Mouse (Mus musculus): ENCODE results near the gene Gm14190.
"Not testable (repeated sequence)": the region's sequence is repeated elsewhere in the genome, so short reads cannot be mapped to it uniquely, and the experiment has no call there.

Gm14190 gene

DNA sequence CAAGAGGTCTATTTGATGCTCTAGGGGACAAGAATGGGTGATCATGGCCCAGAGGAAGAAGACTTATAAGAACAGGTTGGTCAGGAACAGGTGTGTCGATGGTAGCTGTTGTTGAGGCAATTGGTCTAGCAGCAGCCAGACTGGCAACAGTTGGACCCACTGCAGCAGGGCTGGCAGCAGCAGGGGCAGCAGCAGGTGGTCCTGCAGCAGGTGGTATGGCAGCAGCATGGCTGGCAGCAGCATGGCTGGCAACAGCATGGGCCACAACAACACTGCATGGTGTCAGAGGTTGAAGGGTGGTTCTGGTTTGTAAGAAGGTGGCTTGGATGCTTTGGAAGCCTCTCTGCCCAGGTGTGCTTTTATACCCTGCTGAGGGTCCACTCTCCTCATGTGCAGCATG lies at the start of gene Gm14190:
Gene Gm14190 (minus strand): TSS at position 278 of the 400 bp plus-strand sequence.
- DNase-seq (ENCODE audit: low read depth): no peak

DNA sequence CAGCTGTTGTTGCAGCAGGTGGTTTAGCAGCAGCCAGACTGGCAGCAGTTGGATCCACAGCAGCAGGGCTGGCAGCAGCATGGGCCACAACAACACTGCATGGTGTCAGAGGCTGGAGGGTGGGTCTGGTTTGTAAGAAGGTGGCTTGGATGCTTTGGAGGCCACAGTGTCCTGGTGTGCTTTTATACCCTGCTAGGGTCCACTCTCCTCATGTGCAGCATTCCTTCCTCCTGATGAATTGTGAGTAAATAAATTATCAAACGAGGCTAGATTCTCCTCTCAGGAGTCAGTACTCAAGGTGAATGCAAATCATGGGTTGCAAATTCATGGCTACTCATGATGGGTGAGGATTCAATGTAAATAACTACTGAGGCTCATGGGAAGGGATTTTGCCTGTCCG lies 43.6 kb upstream of the Gm14190 start, which contains the start of gene Gm14180:
Gene Gm14180 (minus strand): TSS at position 101 of the 400 bp plus-strand sequence.
- DNase-seq (ENCODE audit: low read depth): no peak

- no peak for DNase-seq (ENCODE audit: low read depth)
These were observed 33.5 kb upstream of the Gm14190 start for GRCm38 (mm10) chr11:99724061-99724460.

DNA sequence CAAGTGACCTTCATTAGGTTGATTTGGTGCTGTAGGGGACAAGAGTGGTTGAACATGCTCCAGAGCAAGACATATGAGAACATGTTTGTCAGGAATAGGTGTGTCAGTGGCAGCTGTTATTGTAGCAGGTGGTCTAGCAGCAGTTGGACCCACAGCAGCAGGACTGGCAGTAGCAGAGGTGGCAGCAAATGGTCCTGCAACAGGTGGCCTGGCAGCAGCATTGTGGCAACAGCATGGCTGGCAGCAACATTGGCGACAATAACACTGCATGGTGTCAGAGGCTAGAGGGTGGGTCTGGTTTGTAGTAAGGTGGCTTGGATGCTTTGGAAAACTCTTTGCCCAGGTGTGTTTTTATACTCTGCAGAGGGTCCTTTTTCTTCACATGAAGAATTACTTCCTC lies 28.2 kb upstream of the Gm14190 start:
- no peak for DNase-seq (ENCODE audit: low read depth)

GRCm38 (mm10) chr11:99685235-99685634 lies 5.3 kb downstream of the Gm14190 start:
- DNase-seq (ENCODE audit: low read depth): not testable (repeated sequence)

GRCm38 (mm10) chr11:99683481-99683880 lies 7.1 kb downstream of the Gm14190 start:
- no peak for DNase-seq (ENCODE audit: low read depth)

GRCm38 (mm10) chr11:99665860-99666259 lies 24.7 kb downstream of the Gm14190 start, which contains the start of gene Krtap4-6:
Gene Krtap4-6 (minus strand): TSS chr11:99665960.
- no peak for DNase-seq (ENCODE audit: low read depth)

GRCm38 (mm10) chr11:99662802-99663201 lies 27.7 kb downstream of the Gm14190 start:
- DNase-seq (ENCODE audit: low read depth): no peak

GRCm38 (mm10) chr11:99659256-99659655 lies 31.3 kb downstream of the Gm14190 start:
- DNase-seq (ENCODE audit: low read depth): peak; percentile 72

DNA sequence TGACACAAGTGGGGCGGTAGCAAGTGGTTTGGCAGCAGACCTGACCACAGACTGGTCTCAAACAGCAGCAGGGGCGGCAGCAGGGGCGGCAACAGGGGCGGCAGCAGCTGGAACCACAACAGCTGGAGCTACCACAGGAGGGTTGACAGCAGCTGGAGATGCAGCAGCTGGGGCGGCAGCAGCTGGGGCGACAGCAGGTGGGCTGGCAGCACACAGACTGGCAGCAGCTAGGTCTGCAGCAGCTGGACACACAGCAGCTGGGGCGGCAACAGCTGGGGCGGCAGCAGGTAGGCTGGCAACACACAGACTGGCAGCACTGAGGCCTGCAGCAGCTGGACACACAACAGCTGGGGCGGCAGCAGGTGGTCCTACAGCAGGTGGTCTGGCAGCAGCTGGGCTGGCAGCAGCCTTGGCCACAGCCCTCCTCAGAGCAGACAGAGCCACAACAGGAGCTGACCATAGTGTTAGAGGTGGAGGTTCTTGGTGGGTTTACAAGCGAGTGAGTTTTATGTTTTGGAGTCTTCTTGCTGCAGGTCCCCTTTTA lies 32.0 kb downstream of the Gm14190 start, which contains the start of gene Gm11563:
Gene Gm11563 (minus strand): TSS at position 494 of the 544 bp plus-strand sequence.
- not testable (repeated sequence) for DNase-seq (ENCODE audit: low read depth)

GRCm38 (mm10) chr11:99657051-99657450 lies 33.5 kb downstream of the Gm14190 start:
- DNase-seq (ENCODE audit: low read depth): no peak

- no peak for DNase-seq (ENCODE audit: low read depth)
These were observed 40.4 kb downstream of the Gm14190 start, which contains the start of gene Gm11555 for GRCm38 (mm10) chr11:99650136-99650535. Gene Gm11555 (minus strand): TSS chr11:99650236.

- no peak for DNase-seq (ENCODE audit: low read depth)
These were observed 44.1 kb downstream of the Gm14190 start for GRCm38 (mm10) chr11:99646444-99646843.

GRCm38 (mm10) chr11:99644351-99644750 lies 46.2 kb downstream of the Gm14190 start:
- DNase-seq (ENCODE audit: low read depth): peak; percentile 40

DNA sequence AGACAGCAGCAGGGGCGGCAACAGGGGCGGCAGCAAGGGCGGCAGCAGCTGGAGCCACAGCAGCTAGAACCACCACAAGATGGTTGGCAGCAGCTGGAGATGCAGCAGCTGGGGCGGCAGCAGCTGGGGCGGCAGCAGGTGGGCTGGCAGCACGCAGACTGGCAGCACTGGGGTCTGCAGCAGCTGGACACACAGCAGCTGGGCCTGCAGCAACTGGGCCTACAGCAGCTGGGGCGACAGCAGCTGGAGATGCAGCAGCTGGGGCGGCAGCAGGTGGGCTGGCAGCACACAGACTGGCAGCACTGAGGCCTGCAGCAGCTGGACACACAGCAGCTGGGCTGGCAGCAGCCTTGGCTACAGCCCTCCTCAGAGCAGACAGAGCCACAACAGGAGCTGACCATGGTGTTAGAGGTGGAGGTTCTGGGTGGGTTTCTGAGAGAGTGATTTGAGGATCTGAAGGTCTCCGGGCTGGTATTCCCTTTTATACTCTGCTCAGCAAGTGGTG lies 46.9 kb downstream of the Gm14190 start, which contains the start of gene Krtap4-7:
Gene Krtap4-7 (minus strand): TSS at position 455 of the 505 bp plus-strand sequence.
- DNase-seq (ENCODE audit: low read depth): not testable (repeated sequence)

DNA sequence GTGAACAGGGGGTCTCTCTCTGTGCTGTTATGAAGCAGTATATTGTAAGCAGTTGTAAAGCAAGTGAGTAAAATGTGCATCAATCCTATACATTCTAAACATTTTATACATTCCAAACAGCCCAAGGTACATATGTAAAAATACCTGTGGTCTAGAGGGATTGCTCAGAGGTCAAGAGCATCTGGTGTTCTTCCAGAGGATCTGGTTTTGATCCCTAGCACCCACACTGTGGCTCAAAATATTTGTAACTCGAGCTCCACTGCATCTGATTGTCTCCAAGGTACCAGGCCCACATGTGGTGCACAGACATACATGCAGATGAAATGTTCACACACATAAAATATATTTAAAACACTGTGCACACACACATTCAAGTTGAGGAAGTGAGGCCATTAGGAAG lies 49.6 kb downstream of the Gm14190 start:
- peak; percentile 75 for DNase-seq (ENCODE audit: low read depth)

Data from NIH3T3 (cell line).